Mouse (Mus musculus) MEL (cell line): ENCODE measurements around the gene Mrgpra6. TPM values are rescaled to one million over a fixed set of nuclear protein-coding genes. Genes with fewer than 3 reads are reported as not detected.

Experiments
- DNase-seq: peaks from one replicate; pipeline ENCODE4 v3.0.0; 2011; ENCODE audit warnings: low read depth, low spot score
- H3K27ac ChIP-seq: 2 replicates; pipeline ENCODE4 v1.5.1; 2012; ENCODE audit warnings: low read depth, mild to moderate bottlenecking, control low read depth, low read length, moderate library complexity; ENCODE audit not compliant: control insufficient read depth
- H3K27me3 ChIP-seq, 2 experiments: fragments of 150-350 bp in 1 of 2; sonication (generic) in 1 of 2; 2 replicates each; pipeline ENCODE4 v1.6.1; 2012; ENCODE audit warnings: low read length in 2 of 2, mild to moderate bottlenecking in 2 of 2, improper control_type of control experiment in 1 of 2, moderate library complexity in 1 of 2; ENCODE audit not compliant: insufficient read depth in 2 of 2, control insufficient read depth in 1 of 2
- H3K36me3 ChIP-seq, 2 experiments: 2 replicates each; pipeline ENCODE4 v1.6.1; 2012 to 2014; ENCODE audit warnings: low read length in 2 of 2, improper control_type of control experiment in 1 of 2, inconsistent platforms in 1 of 2, mild to moderate bottlenecking in 1 of 2; ENCODE audit not compliant: insufficient read depth in 2 of 2, control insufficient read depth in 1 of 2
- H3K4me1 ChIP-seq, 2 experiments: fragments of 150-350 bp in 1 of 2; sonication (generic) in 1 of 2; 2 replicates each; pipeline ENCODE4 v1.6.1; 2012; ENCODE audit warnings: low read length in 2 of 2, improper control_type of control experiment in 1 of 2, mild to moderate bottlenecking in 1 of 2; ENCODE audit not compliant: insufficient read depth in 2 of 2, control insufficient read depth in 1 of 2
- H3K4me3 ChIP-seq, 2 experiments: fragments of 150-350 bp in 1 of 2; sonication (generic) in 1 of 2; 2 replicates each; pipeline ENCODE4 v1.5.1; 2012; ENCODE audit warnings: low read depth in 2 of 2, low read length in 2 of 2, mild to moderate bottlenecking in 2 of 2, moderate library complexity in 2 of 2, control low read depth in 1 of 2, improper control_type of control experiment in 1 of 2; ENCODE audit not compliant: control insufficient read depth in 1 of 2, insufficient read depth in 1 of 2
- H3K79me2 ChIP-seq: 2 replicates; pipeline ENCODE4 v1.6.1; 2012; ENCODE audit warnings: mild to moderate bottlenecking, low read length, moderate library complexity; ENCODE audit not compliant: control insufficient read depth, poor library complexity, insufficient read depth
- H3K9ac ChIP-seq: 2 replicates; pipeline ENCODE4 v1.6.1; 2012; ENCODE audit warnings: low read depth, mild to moderate bottlenecking, control low read depth, low read length, moderate library complexity; ENCODE audit not compliant: control insufficient read depth, poor library complexity, severe bottlenecking
- H3K9me3 ChIP-seq: fragments of 150-350 bp; sonication (generic); replicated peaks from 2 replicates; pipeline ENCODE4 v1.6.1; 2012; ENCODE audit warnings: mild to moderate bottlenecking, low read length, improper control_type of control experiment, moderate library complexity; ENCODE audit not compliant: insufficient read depth
- BHLHE40 ChIP-seq: IDR thresholded peaks from 2 replicates; pipeline ENCODE4 v1.6.1; 2012; ENCODE audit warnings: low read depth, mild to moderate bottlenecking, inconsistent platforms, low read length, improper control_type of control experiment, borderline replicate concordance
- CHD2 ChIP-seq: IDR thresholded peaks from 2 replicates; pipeline ENCODE4 v1.6.1; 2011; ENCODE audit warnings: low read length, improper control_type of control experiment
- CTCF ChIP-seq, 3 experiments: IDR thresholded peaks in 2 of 3; conservative IDR thresholded peaks in 1 of 3; 2 replicates each; pipeline ENCODE4 v1.5.1; 2011 to 2012; ENCODE audit warnings: low read length in 3 of 3, low read depth in 2 of 3, mild to moderate bottlenecking in 2 of 3, improper control_type of control experiment in 1 of 3, inconsistent platforms in 1 of 3, mixed read lengths in 1 of 3, moderate library complexity in 1 of 3; ENCODE audit not compliant: control insufficient read depth in 1 of 3, insufficient read depth in 1 of 3, poor library complexity in 1 of 3, severe bottlenecking in 1 of 3
- ELF1 ChIP-seq: IDR thresholded peaks from 2 replicates; pipeline ENCODE4 v1.6.1; 2014; ENCODE audit warnings: low read depth, mild to moderate bottlenecking, inconsistent platforms, low read length, improper control_type of control experiment, moderate library complexity
- ETS1 ChIP-seq: IDR thresholded peaks from 2 replicates; pipeline ENCODE4 v1.6.1; 2012; ENCODE audit warnings: low read depth, mild to moderate bottlenecking, inconsistent platforms, low read length, improper control_type of control experiment, moderate library complexity
- GABPA ChIP-seq: IDR thresholded peaks from 2 replicates; pipeline ENCODE4 v1.6.1; 2012; ENCODE audit warnings: low read depth, mild to moderate bottlenecking, inconsistent platforms, low read length, improper control_type of control experiment, moderate library complexity
- GATA1 ChIP-seq: IDR thresholded peaks from 2 replicates; pipeline ENCODE4 v1.6.1; 2011; ENCODE audit warnings: low read depth, low read length, improper control_type of control experiment
- HCFC1 ChIP-seq: IDR thresholded peaks from 2 replicates; pipeline ENCODE4 v1.6.1; 2012; ENCODE audit warnings: low read depth, mild to moderate bottlenecking, inconsistent platforms, low read length, improper control_type of control experiment, moderate library complexity
- KAT2A ChIP-seq: conservative IDR thresholded peaks from 2 replicates; pipeline ENCODE4 v1.6.1; 2012; ENCODE audit warnings: low read depth, low read length, improper control_type of control experiment, inconsistent platforms
- MAFK ChIP-seq: IDR thresholded peaks from 2 replicates; pipeline ENCODE4 v1.6.1; 2011; ENCODE audit warnings: low read depth, mild to moderate bottlenecking, low read length, improper control_type of control experiment, borderline replicate concordance
- MEF2A ChIP-seq: IDR thresholded peaks from 2 replicates; pipeline ENCODE4 v1.6.1; 2014; ENCODE audit warnings: low read depth, mild to moderate bottlenecking, inconsistent platforms, low read length, improper control_type of control experiment; ENCODE audit not compliant: poor library complexity, insufficient replicate concordance, severe bottlenecking; ENCODE audit errors: extremely low read depth
- POLR2A ChIP-seq, 2 experiments: IDR thresholded peaks; 2 replicates each; pipeline ENCODE4 v1.6.1; 2011 to 2012; ENCODE audit warnings: low read length in 2 of 2, mild to moderate bottlenecking in 2 of 2, control low read depth in 1 of 2, improper control_type of control experiment in 1 of 2, low read depth in 1 of 2, moderate library complexity in 1 of 2; ENCODE audit not compliant: control insufficient read depth in 1 of 2, insufficient read depth in 1 of 2, poor library complexity in 1 of 2
- POLR2AphosphoS5 ChIP-seq: IDR thresholded peaks from 2 replicates; pipeline ENCODE4 v1.6.1; 2012; ENCODE audit warnings: low read depth, borderline replicate concordance, mild to moderate bottlenecking, inconsistent platforms, low read length, moderate library complexity, mixed read lengths
- TCF12 ChIP-seq: IDR thresholded peaks from 2 replicates; pipeline ENCODE4 v1.6.1; 2014; ENCODE audit warnings: low read depth, mild to moderate bottlenecking, inconsistent platforms, low read length, improper control_type of control experiment, moderate library complexity
- UBTF ChIP-seq: IDR thresholded peaks from 2 replicates; pipeline ENCODE4 v1.6.1; 2012; ENCODE audit warnings: low read depth, mild to moderate bottlenecking, inconsistent platforms, low read length, improper control_type of control experiment, moderate library complexity, borderline replicate concordance; ENCODE audit not compliant: insufficient read depth
- USF1 ChIP-seq: IDR thresholded peaks from 2 replicates; pipeline ENCODE4 v1.6.1; 2014; ENCODE audit warnings: low read depth, mild to moderate bottlenecking, inconsistent platforms, low read length, improper control_type of control experiment, moderate library complexity
- ZC3H11A ChIP-seq: IDR thresholded peaks from 2 replicates; pipeline ENCODE4 v1.6.1; 2012; ENCODE audit warnings: low read depth, mild to moderate bottlenecking, inconsistent platforms, low read length, improper control_type of control experiment
- ZNF384 ChIP-seq: IDR thresholded peaks from 2 replicates; pipeline ENCODE4 v1.6.1; 2012; ENCODE audit warnings: low read depth, mild to moderate bottlenecking, inconsistent platforms, low read length, improper control_type of control experiment
- polyA plus RNA-seq, 2 experiments: library from polyadenylated mRNA; stranded (reverse) in 1 of 2; unstranded in 1 of 2; fragments of >175 nt in 1 of 2; fragments of >200 nt in 1 of 2; gene quantifications; 2 replicates each; pipeline versions ENCODE4 v1.2.1 to v1.2.4; 2012; ENCODE audit warnings: low replicate concordance in 2 of 2, low read depth in 1 of 2; ENCODE audit not compliant: insufficient read length in 2 of 2, insufficient read depth in 1 of 2, missing spikeins in 1 of 2
- total RNA-seq: library from RNA; depleted of rRNA; stranded (reverse); fragments of 300-350 nt; gene quantifications from 2 replicates; pipeline ENCODE4 v1.2.3, GENCODE M21; 2012

The Mrgpra6 gene
- total and polyA plus RNA-seq, 3 experiments, result not detected

GRCm38 (mm10) chr7:47165028-47165427 lies 39.7 kb downstream of the Mrgpra6 start:
- Histone ChIP-seq H3K4me1 (no peaks in the 10 kb centered on the region), H3K4me3 (no peak overlapping the region), H3K9me3 (no peaks in the 10 kb centered on the region), H3K36me3 (no peaks in the 10 kb centered on the region), H3K27ac (no peak overlapping the region), H3K9ac (no peak overlapping the region), H3K79me2 (no peaks in the 10 kb centered on the region), H3K27me3 (no peaks in the 10 kb centered on the region; a peak in 1 of 4 replicates)
- no peak for TF ChIP-seq USF1
- no peak for TF ChIP-seq BHLHE40
- no peak for TF ChIP-seq UBTF
- TF ChIP-seq POLR2A (IDR thresholded peaks at IDR 0.05; ENCODE audit: control insufficient read depth in 1 of 2, insufficient read depth in 1 of 2, low read depth in 1 of 2, low read length in 2 of 2, poor library complexity in 1 of 2), result no peak
- TF ChIP-seq KAT2A, result no peak
- no peak for TF ChIP-seq CTCF (IDR thresholded peaks at IDR 0.05 in 2 of 3, conservative IDR thresholded peaks at IDR 0.05 in 1 of 3; ENCODE audit: control insufficient read depth in 1 of 3, insufficient read depth in 1 of 3, low read depth in 2 of 3, low read length in 3 of 3, poor library complexity in 1 of 3, severe bottlenecking in 1 of 3)
- no peak for TF ChIP-seq MEF2A
- TF ChIP-seq ZC3H11A, result no peak
- TF ChIP-seq ZNF384, result no peak
- no peak for TF ChIP-seq MAFK
- TF ChIP-seq ETS1, result no peak
- no peak for TF ChIP-seq HCFC1
- TF ChIP-seq GABPA, result no peak
- no peak for TF ChIP-seq POLR2AphosphoS5
- no peak for DNase-seq

DNA sequence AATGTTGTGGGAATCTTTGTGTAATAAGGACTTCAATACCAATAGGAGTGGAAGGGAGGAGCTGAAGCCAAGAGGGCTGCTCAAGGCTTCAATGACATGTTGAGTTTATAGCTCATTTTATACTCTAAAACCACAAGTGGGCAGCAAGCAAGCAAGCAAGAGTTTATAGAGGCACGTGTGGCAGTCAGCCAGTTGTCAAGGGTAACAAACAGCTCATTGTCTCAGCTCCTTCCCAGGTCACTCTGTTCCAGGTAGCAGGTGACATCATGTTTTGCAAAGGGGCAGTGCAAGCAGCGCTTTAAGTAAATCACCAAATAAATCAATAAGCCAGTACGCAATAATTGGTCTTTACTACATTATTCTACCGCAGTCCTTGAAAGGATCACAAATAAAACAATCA lies 41.5 kb downstream of the Mrgpra6 start:
- DNase-seq, result no peak

DNA sequence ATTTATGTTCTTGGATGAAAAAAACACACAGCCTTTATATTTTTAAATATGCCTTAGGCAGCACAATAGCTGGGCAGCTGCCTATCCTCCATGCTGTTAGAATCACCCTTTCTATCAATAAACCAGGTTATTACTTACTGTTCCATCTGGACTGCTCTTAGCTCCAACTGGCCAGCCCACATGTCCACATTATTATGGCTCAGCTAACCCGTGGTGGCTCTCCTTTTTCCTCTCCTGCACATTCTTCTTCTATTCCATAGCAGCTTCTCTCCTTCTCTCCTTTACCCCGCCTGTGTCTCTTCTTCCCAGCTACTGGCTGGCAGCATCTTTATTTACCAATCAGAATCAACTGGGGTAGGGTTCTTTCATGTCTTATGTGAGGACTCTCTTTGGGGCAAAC lies 46.3 kb downstream of the Mrgpra6 start:
- Histone ChIP-seq H3K27ac (no peak overlapping the region), H3K36me3 (no peaks in the 10 kb centered on the region), H3K4me3 (no peak overlapping the region), H3K27me3 (no peaks in the 10 kb centered on the region; a peak in 1 of 4 replicates), H3K9ac (no peak overlapping the region), H3K4me1 (no peaks in the 10 kb centered on the region)
- TF ChIP-seq TCF12 (no peak), ELF1 (no peak)
- TF ChIP-seq, all 39 proteins: peak for 0
- no peaks in the 10 kb centered on the region for H3K79me2 ChIP-seq
- H3K9me3 ChIP-seq, result no peaks in the 10 kb centered on the region
- DNase-seq, result no peak

More for the DNA sequence above, 41.5 kb downstream of the Mrgpra6 start:
- Histone ChIP-seq H3K36me3 (no peaks in the 10 kb centered on the region), H3K4me1 (no peaks in the 10 kb centered on the region), H3K79me2 (no peaks in the 10 kb centered on the region), H3K4me3 (no peak overlapping the region), H3K9ac (no peak overlapping the region), H3K27me3 (no peaks in the 10 kb centered on the region), H3K9me3 (no peaks in the 10 kb centered on the region), H3K27ac (no peak overlapping the region)
- TF ChIP-seq CHD2 (no peak), GATA1 (no peak), KAT2A (no peak), HCFC1 (no peak)
